Mouse (Mus musculus): ENCODE measurements around the gene Hmg20a.

Hmg20a gene

DNA sequence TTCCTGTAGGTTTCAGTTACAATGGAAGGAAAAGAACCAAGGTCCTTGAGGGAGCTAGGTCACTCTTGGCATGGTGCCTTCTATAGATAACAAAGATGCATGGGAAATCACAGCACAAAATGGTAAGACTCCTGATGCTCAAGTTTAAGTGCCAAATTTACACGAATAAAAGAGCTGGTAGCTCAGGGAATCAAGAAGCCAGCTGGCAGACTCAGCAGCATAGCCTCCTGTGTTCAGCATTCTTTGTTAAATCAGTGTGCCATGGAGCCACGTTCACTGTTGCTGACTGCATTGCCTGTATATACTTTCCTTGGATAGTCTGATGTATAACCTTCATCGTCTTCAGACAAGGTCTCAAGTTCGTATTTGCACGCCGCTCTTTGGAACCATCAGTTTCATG lies 33.2 kb downstream of the Hmg20a start:
- no peak for DNase-seq (ENCODE audit: low spot score)

DNA sequence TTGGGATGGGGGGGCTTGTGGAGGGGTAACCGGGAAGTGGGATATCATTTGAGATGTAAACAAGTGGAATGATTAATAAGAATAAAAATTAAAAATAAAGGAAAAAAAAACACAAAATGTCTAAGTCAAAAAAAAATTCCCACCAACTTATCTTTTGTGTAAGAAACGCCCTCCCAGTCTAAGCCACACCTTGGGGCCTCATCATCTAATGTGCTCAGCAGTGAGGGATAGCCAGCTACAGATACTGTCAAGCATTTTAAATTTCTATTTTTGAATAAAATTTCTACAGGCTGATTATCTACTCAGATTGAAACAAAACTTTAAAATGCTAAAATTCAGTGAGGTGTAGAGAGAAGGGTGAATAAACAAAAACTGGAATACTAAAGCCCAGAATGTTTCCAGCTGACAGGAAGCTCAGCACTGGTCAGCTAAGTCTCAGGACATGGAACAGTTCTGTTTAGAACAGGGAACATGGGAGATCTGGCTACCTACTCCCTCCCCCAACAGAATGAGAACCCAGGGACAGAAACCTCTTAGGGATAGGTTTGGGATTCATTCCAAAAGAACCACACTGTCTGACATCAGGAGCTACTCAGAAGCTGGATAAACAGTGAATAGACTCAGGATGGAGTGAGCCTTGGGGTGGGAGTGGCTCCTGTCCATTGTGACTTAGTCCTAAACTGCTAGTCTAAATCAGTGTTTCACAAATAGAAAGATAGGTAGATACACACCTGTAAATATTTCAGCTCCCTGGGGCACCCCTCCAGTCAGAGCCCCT lies 34.8 kb downstream of the Hmg20a start:
- DNase-seq (ENCODE audit: low spot score) = peak; percentile 48

DNA sequence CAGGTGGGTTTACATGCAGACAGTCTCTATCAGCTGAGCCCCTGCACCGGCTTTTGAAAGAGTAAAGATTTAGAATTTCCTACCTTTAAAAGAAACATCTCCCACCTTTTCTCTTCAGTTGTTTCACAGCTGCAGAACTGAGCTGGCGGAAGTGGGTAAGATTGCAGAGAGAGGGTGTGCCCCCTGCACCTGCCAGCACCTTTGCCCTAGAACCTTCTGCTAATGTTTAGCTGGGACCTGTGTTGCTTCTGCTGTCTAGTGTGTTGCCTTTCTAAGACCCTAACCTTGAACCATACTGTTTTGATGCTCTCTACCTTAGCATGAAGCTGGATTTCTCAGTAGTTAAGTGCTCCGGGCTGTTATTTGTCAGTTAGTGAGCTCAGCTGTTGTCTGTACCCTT lies 38.0 kb downstream of the Hmg20a start:
- no peak for DNase-seq (ENCODE audit: low spot score)

DNA sequence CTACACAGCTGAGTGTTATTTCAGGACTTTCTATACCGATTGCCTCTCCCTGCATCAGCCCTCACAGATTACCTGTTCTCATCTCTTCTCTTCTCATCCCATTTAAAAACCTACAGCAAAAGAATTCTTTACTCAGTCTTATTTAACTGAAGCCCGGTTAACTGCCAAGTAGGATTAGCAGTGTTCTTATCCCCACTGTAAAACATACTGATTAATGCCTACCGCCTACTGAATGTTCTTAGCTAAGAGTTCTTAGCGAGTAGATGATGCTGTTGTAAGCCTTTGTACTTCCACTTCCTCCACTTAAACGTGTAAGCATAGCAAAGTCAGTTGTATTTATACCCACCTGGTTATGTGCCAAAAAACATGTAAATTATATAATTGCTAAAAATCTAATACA lies 42.6 kb downstream of the Hmg20a start:
- DNase-seq (ENCODE audit: low spot score) = no peak

DNA sequence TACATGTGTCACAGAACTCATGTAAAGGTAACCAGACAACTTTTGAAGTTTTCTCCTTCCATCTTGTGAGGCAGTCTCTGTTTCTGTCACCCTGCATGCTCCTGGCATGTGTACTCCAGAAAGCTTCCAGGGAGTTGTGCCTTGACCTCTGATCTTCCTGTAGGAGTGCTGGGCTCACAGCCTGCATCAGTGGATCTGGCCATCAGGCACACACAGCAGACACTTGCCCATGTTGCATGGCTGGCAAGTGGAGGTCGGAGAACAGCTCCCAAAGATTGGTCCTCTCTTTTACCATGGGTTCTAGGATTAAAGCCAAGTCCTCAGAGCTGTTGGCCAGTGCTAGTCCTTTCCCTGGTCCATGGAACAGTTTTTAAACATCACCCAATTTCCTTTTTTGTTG lies 44.2 kb downstream of the Hmg20a start:
- DNase-seq (ENCODE audit: low spot score) = no peak

DNA sequence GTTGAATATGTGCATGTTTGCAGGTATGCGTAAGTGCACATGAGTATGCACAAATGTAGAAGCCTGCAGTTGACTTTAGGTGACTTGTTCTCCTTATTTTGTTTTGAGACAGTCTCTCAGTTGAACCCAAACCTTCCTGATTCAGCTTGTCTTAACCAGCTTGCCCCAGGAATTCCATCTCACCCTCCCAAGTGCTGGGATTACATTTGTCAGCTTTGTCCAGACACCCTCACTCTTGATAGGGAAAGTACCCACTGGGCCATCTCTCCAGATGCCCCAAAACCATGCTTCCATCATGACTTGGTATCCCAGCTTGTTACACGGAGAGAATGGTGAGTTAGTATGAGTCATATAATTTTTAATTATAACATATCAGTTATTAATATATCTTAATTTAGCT lies 44.6 kb downstream of the Hmg20a start:
- no peak for DNase-seq (ENCODE audit: low spot score)

DNA sequence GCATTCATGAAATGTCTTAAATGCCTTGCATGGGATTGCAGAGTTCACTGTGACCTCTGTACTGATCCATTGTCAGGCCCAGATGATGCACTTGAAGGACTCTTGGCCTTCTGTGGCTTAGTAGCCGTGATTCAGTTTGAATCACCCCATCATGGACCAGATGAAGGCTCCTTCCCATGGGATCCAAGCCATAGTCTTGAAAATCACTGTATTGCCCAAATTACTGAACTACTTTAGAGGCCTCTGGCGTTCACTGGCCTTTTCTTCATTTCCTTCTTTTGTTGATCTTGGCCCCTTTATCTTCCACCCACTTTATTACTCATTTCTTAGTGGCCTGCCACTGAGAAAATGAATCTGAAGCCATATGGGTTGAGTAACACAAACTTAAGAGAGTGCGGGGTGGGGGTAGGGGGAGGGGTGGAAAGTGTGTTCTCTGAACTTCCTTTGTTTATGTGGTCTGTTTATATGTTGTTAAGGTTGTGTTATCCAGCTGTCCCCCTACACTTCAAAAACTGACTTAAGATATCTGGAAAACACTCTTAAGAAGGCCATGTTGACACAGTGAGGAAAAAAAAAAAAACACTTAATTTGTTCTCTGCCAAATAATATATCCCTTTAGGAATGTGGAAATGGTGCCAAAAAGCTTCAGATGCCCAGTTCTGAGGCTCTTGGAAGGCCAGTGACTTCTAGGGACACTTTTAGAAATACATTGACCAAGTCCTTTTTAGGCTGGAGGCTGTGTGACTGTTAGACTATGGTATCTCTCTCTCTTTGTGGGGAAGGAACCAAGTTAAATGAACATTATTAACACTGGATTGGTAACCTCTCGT lies 45.5 kb downstream of the Hmg20a start:
- no peak for DNase-seq (ENCODE audit: low spot score)

DNA sequence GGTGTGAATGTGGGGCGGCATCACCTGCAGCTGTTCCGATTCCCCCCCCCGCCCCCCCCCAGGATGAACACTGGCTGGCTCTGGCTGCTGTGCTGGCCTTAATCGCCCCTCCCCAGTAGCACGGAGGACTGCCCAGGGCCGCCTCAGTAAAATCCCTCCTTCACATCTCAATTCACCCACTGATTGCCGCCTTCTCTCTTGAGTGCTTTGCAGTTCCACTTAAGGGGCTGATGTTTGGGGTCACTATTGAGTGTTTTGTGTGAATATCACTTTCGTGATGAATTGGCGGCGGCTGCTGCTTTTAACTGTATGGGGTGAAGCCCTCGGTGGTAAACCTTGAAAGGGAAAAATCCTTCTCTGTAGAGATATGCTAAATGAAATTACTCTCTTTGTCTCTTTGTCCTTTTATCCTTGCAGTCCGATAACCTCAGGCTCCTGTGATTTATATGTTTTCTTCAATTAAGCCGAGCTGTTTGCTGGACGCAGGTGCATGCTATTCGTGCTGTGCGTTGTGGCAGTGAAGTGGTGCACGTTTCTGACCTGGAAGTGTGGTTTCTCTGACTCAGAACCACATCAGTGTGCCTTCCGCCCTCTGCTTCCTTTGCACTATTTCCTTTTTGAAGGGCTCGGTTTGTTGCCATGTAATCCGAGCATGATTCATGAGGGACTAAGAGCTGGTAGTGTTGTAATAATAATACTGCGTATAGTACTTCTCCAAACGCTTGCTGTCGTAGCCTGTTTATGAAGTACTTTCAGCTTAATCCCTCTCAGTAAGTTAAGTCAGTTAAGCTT lies 46.6 kb downstream of the Hmg20a start:
- DNase-seq (ENCODE audit: low spot score) = no peak

DNA sequence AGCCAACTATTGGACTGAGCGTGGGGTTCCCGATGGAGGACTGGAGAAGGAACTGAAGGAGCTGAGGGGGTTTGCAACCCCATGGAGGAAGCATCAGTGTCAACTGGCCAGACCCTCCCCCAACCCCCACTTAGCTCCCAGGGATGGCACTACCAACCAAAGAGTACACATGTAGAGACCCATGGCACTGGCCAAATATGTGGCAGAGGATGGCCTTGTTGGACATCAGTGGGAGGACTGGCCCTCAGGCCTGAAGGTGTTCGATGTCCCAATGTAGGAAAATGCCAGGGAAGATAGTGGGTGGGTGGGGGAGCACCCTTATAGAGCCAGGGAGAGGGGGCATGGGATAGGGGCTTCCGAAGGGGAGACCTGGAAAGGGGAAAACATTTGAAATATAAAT lies 47.8 kb downstream of the Hmg20a start:
- DNase-seq (ENCODE audit: low spot score) = no peak

DNA sequence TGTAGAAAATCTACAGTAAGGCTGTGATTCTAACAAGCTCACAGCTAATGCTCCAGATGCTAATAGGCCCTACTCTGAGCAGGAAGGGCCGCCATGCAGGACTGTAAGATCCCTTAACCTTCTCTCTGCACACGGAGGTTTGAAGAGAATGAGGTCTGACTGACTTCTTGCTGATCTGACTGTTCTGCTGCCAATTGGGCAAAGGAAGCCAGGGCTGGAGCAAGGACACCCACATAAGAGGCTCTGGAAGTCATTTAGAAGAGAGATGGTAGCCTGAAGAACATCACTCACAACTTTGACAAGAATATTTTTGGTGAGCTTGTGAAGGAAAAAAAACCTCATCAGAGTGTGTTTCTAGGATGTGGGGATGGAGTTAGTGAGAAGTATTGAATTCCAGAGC lies 51.2 kb downstream of the Hmg20a start:
- no peak for DNase-seq (ENCODE audit: low spot score)

DNA sequence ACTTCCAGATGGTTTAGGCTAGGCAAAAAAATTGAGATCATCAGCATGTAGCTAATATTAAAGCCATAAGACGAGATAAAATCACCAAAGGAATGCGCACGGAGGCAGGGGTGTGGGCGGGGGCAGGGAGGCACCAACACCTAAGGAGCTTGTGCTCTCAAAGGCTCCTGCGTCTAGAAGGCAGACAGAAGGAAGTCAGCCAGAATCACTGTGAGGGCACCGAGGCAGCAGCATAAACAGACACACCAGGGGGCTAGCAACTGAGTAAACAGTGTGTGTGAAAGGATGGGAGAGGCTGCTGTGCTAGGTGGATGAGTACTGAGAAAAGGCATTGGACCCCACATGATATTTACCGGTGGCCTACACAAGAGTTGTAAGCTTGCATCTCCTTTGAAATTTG lies 51.9 kb downstream of the Hmg20a start:
- no peak for DNase-seq (ENCODE audit: low spot score)

DNA sequence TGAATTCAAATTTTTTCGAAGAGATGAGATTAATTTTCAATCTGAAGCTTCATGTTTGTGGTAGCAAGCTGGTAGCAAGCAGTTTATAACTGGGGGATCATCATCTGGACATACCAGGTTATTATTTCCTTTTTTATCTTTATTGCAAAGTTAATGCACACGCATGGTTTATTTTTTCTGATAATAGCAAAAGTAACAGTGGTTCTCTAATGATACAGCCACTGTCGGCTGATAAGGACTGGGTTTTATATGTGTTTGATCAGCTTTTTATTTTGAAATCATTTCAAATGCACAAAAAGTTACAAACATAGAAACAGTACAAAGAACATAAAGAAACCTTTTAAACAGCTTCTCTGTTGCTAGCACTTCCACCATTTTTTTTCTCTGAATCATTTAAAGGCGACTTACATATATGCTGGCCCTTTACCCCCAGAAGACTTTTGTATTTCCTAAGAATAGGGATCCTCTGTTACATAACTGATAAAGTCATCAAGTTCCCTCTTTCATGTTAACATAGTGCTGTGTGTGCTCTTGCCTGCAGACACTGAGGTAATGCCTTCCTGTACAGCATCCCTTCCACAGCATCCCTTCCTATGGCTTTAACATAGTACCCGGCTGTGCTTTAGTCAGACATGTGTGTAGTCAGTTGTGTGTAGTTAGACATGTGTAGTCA lies 60.7 kb downstream of the Hmg20a start:
- no peak for DNase-seq (ENCODE audit: low spot score)

DNA sequence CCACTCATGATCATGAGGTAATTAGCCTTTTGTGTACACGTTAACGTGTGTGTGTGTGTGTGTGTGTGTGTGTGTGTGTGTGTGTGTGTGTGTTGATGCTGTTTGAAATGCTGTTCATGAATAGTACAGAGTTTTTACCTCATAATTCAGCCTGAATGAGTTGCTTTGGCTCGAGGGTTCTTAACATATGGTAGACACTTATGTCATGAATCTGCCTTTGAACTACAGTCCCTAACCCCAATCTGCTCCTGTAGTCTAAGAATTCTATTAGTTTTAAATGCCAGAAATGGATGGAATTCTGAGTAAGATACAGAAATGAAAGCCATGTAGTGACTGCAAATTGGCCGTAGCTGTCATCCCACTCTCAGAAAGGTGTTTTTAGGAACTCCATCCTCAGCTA lies 64.2 kb downstream of the Hmg20a start:
- DNase-seq (ENCODE audit: low spot score) = no peak

DNA sequence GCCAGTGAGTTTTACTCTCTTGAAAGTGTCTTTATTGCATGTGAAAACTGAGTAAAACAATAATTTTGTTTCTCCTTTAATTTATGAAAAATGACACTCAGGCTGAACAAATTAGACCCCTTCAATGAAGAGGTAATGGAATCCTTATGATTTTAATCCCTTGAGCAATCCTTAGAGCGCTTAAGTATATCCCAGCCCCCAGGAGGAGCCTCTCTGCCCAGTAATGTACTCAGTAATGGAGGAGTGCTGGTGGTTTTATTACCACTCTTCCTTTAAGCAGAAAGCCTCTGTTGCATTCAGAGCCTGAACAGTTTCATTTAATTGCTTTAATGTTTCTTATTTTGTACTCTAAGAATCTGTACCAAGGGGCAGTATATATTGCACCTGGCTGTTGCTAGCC lies 67.0 kb downstream of the Hmg20a start:
- DNase-seq (ENCODE audit: low spot score) = no peak

DNA sequence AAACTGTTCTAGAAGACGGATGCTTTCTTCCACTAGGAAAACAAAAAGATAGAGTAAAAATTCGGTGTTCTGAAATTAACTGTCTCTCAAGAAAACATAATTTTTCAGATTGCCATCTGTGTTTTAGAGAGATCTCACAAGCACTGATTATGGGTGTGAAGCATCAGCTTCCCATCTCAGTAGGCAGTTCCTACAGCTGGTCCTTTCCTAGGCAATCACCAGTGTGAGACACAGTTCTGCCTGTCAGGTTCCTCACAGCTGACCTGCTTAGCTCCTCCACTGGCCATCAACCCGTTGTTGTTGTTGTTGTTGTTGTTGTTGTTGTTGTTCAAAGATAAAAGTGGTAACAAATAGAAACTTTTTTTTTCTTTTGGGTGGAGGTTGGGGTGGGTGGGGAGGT lies 67.7 kb downstream of the Hmg20a start:
- DNase-seq (ENCODE audit: low spot score) = no peak

DNA sequence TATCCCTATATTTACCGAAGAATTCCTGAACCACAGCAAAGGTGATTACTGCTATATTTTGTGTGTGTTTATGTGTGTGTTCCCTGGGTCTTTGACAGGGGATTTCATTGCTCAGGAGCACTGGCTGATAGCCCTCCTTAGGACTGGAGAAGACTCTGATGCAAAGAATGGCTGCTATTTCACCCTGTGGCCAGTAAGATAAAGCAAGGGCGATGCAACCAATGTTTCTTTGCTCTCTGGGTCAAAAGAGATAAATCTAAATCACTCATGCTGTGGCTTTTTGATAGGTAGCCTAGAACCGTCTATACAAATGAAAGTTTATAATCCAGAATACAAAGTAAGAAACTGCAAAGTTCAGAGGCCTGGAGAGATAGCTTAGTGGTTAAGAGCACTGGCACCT lies 69.2 kb downstream of the Hmg20a start:
- DNase-seq (ENCODE audit: low spot score) = no peak

DNA sequence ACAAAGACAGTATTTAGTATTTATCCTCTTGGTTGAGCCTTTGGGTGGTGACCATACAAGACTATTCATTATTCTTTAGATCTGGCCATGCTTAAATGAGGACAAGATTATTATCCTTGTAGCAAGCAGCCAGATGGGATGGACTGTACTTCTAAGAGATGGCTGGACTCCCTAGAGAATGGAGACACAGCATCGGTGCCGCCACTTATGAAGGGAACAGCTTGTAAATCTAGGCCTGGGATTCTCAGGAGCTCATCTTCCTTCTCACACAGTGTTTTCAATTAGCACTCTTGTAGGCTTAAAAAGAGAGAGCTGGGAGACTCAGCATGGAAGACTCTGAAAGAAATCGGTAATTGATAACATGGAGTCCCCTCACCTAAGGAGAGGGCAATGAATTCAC lies 74.0 kb downstream of the Hmg20a start:
- no peak for DNase-seq (ENCODE audit: low spot score)

DNA sequence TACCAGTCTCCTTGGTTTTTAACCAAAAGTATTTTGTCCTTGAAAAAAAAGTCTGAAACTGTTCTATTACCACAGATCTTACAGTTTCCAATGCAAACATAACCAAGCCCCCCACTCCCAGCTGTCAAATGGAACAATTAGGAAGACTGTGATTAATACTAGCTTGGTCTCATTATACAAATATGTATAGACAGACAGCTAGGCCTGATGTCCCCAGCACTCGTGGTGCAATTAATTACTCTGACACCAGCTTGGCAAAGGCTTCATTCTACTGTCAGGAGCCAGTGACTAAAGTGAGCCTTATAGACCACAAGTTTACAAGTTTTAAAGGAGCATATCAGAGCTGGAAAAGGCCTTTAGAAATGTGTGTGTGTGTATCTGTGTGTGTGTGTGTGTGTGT lies 74.5 kb downstream of the Hmg20a start:
- no peak for DNase-seq (ENCODE audit: low spot score)

DNA sequence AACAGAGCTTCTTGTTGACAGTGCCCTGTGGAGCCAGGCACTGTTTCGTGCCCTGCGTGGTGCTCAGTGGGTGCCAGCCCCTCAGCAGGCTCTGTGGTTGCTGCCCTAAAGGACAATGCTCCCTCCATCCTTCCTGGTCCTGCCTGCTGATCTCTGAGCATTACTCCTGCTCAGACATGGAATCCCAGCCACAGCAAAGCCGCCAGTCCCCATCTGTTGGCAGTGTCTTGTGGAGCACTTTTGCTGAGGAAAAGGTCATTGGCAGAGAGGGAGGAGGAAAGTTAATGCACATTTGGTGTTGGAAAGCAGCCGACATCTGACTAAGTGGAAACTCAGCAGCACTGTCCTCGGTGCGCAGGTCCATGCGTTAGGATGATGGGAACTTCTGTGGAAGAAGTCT lies 76.7 kb downstream of the Hmg20a start:
- DNase-seq (ENCODE audit: low spot score) = no peak

DNA sequence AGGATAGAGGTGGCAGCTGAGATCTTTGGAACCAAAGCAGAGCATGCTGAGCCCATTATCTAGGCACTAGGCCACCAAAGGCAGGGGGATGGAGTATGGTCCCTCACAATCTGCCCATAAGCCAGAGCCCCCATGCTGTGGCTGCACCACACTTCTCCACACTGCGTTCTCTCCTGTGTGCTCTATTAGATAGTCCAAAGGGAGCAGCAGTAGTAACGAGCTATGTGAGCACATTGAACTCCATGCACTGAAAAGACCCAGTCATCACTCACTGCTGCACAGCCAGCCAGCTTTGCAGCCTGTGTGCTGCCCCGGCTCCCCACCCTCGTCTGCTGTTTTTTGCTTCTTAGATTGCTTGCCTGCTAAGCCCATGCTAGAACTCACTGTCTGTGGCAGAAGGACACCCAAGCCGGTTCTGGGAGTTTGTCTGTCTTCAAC lies 77.4 kb downstream of the Hmg20a start:
- DNase-seq (ENCODE audit: low spot score) = no peak

DNA sequence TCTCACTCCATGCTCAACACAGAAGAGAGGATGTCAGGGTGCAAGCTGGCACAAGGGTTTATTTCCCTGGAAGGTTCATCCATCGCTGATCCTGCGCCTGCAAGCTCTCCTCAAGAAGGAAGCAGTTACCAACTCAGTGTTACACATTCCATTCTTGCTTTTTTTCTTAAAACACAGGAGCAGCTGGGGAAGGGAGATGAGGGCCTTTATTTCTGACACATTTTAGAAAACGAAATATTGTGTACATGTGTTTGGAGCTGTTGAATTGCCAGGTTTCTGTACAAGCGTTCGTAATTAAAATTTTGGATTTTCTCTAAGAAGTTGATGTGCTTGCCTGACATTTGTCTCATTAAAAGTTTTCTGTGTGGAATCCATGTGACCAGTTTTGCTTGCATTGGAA lies 78.2 kb downstream of the Hmg20a start:
- DNase-seq (ENCODE audit: low spot score) = no peak

DNA sequence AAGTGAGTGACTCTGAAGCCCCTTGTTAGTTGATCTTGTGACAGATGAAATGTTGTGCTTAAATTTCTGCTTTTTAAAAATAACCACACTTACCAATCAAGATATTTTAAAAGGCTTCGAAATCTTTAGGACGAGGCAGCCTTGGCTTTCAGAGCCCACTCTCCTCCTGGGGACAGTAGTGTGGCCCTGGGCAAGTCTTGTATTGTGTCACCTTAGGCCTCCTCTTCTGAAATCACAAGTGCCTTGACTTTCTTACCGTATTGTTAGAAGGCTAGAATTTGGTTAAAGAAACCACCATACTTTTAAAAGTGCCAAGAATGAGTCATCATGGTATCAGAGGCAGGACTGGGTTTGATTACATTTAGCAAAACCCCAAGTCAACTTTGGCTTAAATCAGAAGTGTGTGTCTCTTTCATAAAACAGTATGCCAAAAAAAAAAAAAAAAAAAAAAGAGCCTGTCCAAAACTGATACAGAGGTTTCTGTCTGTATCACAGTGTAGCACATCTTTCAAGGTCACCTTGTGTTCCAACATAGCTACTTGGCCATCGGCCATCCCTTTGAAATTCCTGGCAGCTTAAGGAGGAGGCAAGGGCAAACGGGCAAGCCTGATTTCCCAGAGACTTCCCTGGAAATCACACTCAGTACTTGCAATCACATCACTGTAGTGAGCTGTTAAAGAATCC lies 78.9 kb downstream of the Hmg20a start:
- DNase-seq (ENCODE audit: low spot score) = no peak
